Mouse (Mus musculus) hindbrain, postnatal 0 days (tissue): ENCODE data around the gene Col7a1. TPM values are rescaled to one million over a fixed set of nuclear protein-coding genes. Genes with fewer than 3 reads are reported as not detected.

Experiments used
- ATAC-seq: fragments of 200-750 bp; cut with Nextera tagmentation; 2 replicates; pipeline ENCODE4 v1.8.0; 2017; ENCODE audit warnings: mild to moderate bottlenecking, moderate TSS enrichment, moderate library complexity
- DNase-seq: peaks from one replicate; pipeline ENCODE4 v3.0.0-alpha.2; 2015; ENCODE audit warnings: low spot score
- H3K27ac ChIP-seq: fragments of 300-500 bp; sonication (generic); 2 replicates; pipeline ENCODE4 v1.5.1; 2014; ENCODE audit warnings: mild to moderate bottlenecking
- H3K27me3 ChIP-seq: fragments of 300-500 bp; sonication (generic); 2 replicates; pipeline ENCODE4 v1.6.1; 2014; ENCODE audit warnings: low read length, mixed read lengths; ENCODE audit not compliant: insufficient read depth
- H3K36me3 ChIP-seq: fragments of 300-500 bp; sonication (generic); 2 replicates; pipeline ENCODE4 v1.6.1; 2014; ENCODE audit warnings: low read length, mixed read lengths; ENCODE audit not compliant: insufficient read depth
- H3K4me1 ChIP-seq: fragments of 300-500 bp; sonication (generic); 2 replicates; pipeline ENCODE4 v1.6.1; 2014; ENCODE audit warnings: antibody characterized with exemption, low read length, mixed read lengths; ENCODE audit not compliant: insufficient read depth
- H3K4me2 ChIP-seq: fragments of 300-500 bp; sonication (generic); 2 replicates; pipeline ENCODE4 v1.6.1; 2014; ENCODE audit warnings: low read depth, mild to moderate bottlenecking, low read length, moderate library complexity, mixed read lengths
- H3K4me3 ChIP-seq: fragments of 300-500 bp; sonication (generic); 2 replicates; pipeline ENCODE4 v1.5.1; 2014; ENCODE audit warnings: low read length
- H3K9ac ChIP-seq: fragments of 300-500 bp; sonication (generic); replicated peaks from 2 replicates; pipeline ENCODE4 v1.6.1; 2014; ENCODE audit warnings: mild to moderate bottlenecking, low read length, moderate library complexity, mixed read lengths
- H3K9me3 ChIP-seq: fragments of 300-500 bp; sonication (generic); 2 replicates; pipeline ENCODE4 v1.6.1; 2016; ENCODE audit warnings: low read length, mixed read lengths
- CTCF ChIP-seq: IDR thresholded peaks from 2 replicates; pipeline ENCODE4 v1.5.1; 2016; ENCODE audit warnings: antibody characterized with exemption, control low read depth, low read depth
- WGBS: fragments of 180-500 bp; shearing (Covaris S2); extraction: QIAGEN DNeasy Blood & Tissue Kit; methylation state at CpG from one replicate; pipeline ENCODE4 v1.1.7; 2014; 5-methylcytosine and 5-hydroxymethylcytosine counted together
- polyA plus RNA-seq: library from polyadenylated mRNA; unstranded; fragments of >200 nt; fragmentation: Nextera tagmentation; extraction: Ambion mirVana; gene quantifications from 2 replicates; pipeline ENCODE4 v1.2.1, GENCODE M21; 2015
- total RNA-seq: library from RNA; depleted of rRNA; stranded (reverse); fragments of >200 nt; gene quantifications from 2 replicates; pipeline ENCODE4 v1.2.3, GENCODE M21; 2014

The Col7a1 gene
- total and polyA plus RNA-seq, 2 experiments from 2014 or later, result 0.69 to 1.9 TPM

- H3K9ac ChIP-seq, result no peak overlapping the region
- ATAC-seq, result no peak
- no peak overlapping the region for H3K4me3 ChIP-seq
- no peaks in the 10 kb centered on the region for H3K4me1 ChIP-seq
- H3K36me3 ChIP-seq, result no peaks in the 10 kb centered on the region
- no peak for TF ChIP-seq CTCF
- H3K27ac ChIP-seq, result no peak overlapping the region
- H3K4me2 ChIP-seq, result no peak overlapping the region
- DNase-seq, result no peak
- 86% methylated on average over 8 of the region's 8 CpGs for WGBS
- no peaks in the 10 kb centered on the region for H3K9me3 ChIP-seq
- H3K27me3 ChIP-seq, result no peaks in the 10 kb centered on the region
Measured at GRCm38 (mm10) chr9:108982498-108982897, 29.1 kb downstream of the Col7a1 start.

DNA sequence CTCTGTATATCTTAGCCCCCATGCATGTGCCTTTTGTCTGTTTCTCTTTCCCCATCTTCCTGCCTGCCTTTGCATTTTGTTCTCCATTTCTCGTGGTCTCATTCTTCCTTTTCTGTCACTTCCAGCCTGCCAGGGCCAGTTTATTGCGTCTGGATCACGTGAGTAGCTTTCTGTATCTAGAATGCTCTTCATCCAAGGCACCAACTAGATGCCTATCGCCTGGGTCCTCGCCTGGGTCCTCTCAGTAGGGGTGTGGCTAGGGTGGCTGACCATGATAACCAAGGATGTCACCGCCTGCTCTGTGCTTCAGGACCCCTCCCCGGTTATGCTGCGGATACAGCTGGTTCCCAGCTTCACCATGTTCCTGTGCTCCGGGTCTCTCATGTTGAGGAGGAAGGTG lies 29.8 kb downstream of the Col7a1 start:
- WGBS, result 86% methylated on average over 9 of the region's 9 CpGs

GRCm38 (mm10) chr9:108985710-108986109 lies 32.3 kb downstream of the Col7a1 start, which contains the start of gene Ucn2:
TSS of gene Ucn2 (plus strand) at chr9:108986010.
- no peak within 1 kb of the TSS for H3K4me2 ChIP-seq
- H3K4me3 ChIP-seq, result no peak within 1 kb of the TSS
- no peaks in the 10 kb centered on the region for H3K4me1 ChIP-seq
- no peaks in the 10 kb centered on the region for H3K9me3 ChIP-seq
- H3K27ac ChIP-seq, result no peak within 1 kb of the TSS
- WGBS, result 76% methylated on average over 4 of the region's 4 CpGs
- H3K9ac ChIP-seq, result no peak within 1 kb of the TSS
- no peak for DNase-seq
- no peaks in the 10 kb centered on the region for H3K36me3 ChIP-seq
- no peak for ATAC-seq
- H3K27me3 ChIP-seq, result no peaks in the 10 kb centered on the region
- TF ChIP-seq CTCF, result no peak

More for the DNA sequence above, 29.8 kb downstream of the Col7a1 start:
- no peak for TF ChIP-seq CTCF
- Histone ChIP-seq H3K27me3 (no peaks in the 10 kb centered on the region), H3K27ac (no peak overlapping the region), H3K4me2 (no peak overlapping the region), H3K36me3 (no peaks in the 10 kb centered on the region), H3K4me1 (no peaks in the 10 kb centered on the region), H3K9me3 (no peaks in the 10 kb centered on the region), H3K4me3 (no peak overlapping the region), H3K9ac (no peak overlapping the region)
- ATAC-seq, result no peak
- no peak for DNase-seq

GRCm38 (mm10) chr9:108987704-108988350 lies 34.4 kb downstream of the Col7a1 start:
- Histone ChIP-seq H3K9ac (no peak overlapping the region), H3K9me3 (no peaks in the 10 kb centered on the region), H3K27ac (no peak overlapping the region), H3K36me3 (no peaks in the 10 kb centered on the region), H3K4me3 (no peak overlapping the region), H3K4me2 (no peak overlapping the region), H3K4me1 (peaks cover 7% of the 10 kb centered on the region; the same call in 1 of the 2 replicates), H3K27me3 (no peaks in the 10 kb centered on the region)
- DNase-seq (peak; percentile 8), ATAC-seq (no peak)
- 24% methylated on average over 15 of the region's 15 CpGs for WGBS
- no peak for TF ChIP-seq CTCF

DNA sequence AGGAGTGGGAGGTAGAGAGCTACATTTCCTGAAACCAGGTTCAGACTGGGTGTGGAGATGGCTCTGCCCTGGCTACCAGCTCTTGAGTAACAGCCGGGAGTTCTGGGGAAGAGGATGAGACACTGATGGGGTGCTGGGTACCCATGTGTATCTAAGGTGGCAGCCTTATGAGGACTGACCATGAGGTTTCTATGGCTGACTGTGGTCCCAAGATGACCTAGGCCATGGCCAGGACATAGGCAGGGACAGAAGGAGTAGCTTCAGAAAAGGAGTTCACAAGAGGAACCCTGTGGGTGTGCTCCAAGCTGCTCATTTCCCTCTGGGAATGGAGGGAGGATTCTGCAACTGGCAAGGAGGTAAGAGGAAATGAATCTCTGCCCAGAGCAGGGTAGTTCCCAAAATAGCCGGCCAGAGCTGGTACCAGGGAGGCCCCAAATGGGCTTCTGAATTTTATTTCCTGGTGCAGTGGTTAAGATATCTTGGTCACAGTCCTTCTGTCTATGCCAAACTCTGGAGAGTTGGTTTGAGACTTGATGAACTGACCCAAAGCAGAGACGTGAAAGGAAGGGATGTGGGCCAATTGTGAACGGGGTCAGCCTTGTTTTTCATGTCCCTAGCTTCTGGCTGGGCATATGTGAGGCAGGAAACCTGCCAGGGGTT lies 36.5 kb downstream of the Col7a1 start:
- H3K9me3 ChIP-seq, result no peaks in the 10 kb centered on the region
- H3K4me1 ChIP-seq, result peaks cover 11% of the 10 kb centered on the region; the same call in 1 of the 2 replicates
- ATAC-seq (no peak), DNase-seq (no peak)
- no peak for TF ChIP-seq CTCF
- H3K4me2 ChIP-seq, result no peak overlapping the region
- H3K27ac ChIP-seq, result no peak overlapping the region
- 79% methylated on average over 4 of the region's 4 CpGs for WGBS
- no peaks in the 10 kb centered on the region for H3K27me3 ChIP-seq
- H3K36me3 ChIP-seq, result no peaks in the 10 kb centered on the region
- no peak overlapping the region for H3K4me3 ChIP-seq
- no peak overlapping the region for H3K9ac ChIP-seq

DNA sequence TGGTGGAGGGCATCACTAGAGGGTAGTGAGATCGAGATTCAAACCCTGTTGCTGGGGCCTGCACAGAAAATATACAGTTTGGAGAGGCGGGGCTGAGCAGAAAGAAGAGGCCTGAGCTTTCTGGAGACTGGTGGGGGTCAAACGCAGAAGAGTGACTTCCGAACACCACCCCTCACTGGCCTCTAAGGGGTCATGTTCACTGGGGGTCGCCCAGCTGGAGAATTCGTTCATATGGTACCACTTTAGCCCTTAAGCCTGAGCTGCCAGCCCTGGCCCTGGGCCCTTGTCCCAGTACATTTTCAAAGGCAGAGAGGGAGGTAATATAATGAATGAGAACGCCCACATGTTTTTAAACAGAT lies 37.1 kb downstream of the Col7a1 start:
- Histone ChIP-seq H3K27me3 (no peaks in the 10 kb centered on the region), H3K4me1 (peaks cover 11% of the 10 kb centered on the region; the same call in 1 of the 2 replicates), H3K36me3 (no peaks in the 10 kb centered on the region), H3K9me3 (no peaks in the 10 kb centered on the region), H3K4me3 (no peak overlapping the region), H3K4me2 (no peak overlapping the region), H3K27ac (no peak overlapping the region), H3K9ac (no peak overlapping the region)
- ATAC-seq (no peak), DNase-seq (no peak)
- 82% methylated on average over 7 of the region's 7 CpGs for WGBS
- no peak for TF ChIP-seq CTCF
